Mouse (Mus musculus): ENCODE measurements around the gene Gm45261. TPM values are rescaled to one million over a fixed set of nuclear protein-coding genes. Genes with fewer than 3 reads are reported as not detected.

The Gm45261 gene
- polyA plus RNA-seq, 1 experiment: not detected

DNA sequence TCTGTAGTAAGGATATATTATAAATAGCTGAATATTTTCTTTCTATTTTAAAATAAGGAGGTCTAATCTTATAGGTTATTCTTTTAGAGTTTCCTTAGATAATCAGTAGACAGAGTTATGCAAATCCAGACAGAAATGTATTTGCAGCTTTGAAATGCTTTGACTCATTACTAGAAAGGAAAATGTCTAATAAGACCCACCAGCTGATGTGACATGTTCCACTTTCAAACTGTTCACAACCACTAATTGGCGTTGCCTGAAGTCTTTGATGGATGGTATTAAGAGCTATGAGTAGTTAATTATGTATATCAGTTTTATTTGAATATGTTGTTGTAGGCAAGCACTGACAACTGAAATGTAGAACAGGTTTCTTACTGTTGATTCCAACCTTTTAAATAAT is 1.3 kb downstream of the Gm45261 start:
- TF ChIP-seq CTCF (IDR thresholded peaks at IDR 0.05; ENCODE audit: control insufficient read depth, insufficient read depth, low read length): no peak
- TF ChIP-seq POLR2A (IDR thresholded peaks at IDR 0.05; ENCODE audit: borderline replicate concordance, control insufficient read depth, low read depth, low read length): no peak
- Histone ChIP-seq H3K27ac (ENCODE audit: control insufficient read depth, insufficient read depth, low read depth, low read length, poor library complexity) (no peak overlapping the region), H3K4me3 (replicated peaks; ENCODE audit: control insufficient read depth, low read depth, low read length) (no peak overlapping the region), H3K4me1 (ENCODE audit: control insufficient read depth, insufficient read depth, low read length) (no peaks in the 10 kb centered on the region)
- 78% methylated on average over 1 of the region's 1 CpGs for WGBS

DNA sequence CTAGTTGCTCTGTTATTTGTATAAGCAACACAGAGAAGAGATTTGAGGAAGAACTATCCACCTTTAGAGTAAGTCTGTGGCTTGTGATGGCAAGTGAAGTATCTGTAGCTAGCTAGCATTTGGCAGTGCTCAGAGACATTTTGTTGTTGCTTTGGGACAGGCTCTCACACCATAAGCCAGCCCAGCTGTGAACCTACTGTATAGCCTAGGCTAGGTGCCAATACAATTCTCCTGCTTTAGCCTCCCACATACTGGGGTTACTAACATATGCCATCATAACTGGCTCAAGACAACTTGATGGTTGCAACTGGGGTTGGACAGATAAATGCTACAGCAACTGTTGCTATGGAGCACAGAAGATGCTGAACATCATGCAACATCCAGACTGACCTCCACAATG is 1.8 kb downstream of the Gm45261 start:
- TF ChIP-seq CTCF (IDR thresholded peaks at IDR 0.05; ENCODE audit: control insufficient read depth, insufficient read depth, low read length): no peak
- no peak for TF ChIP-seq POLR2A (IDR thresholded peaks at IDR 0.05; ENCODE audit: borderline replicate concordance, control insufficient read depth, low read depth, low read length)
- Histone ChIP-seq H3K4me3 (replicated peaks; ENCODE audit: control insufficient read depth, low read depth, low read length) (no peak overlapping the region), H3K4me1 (ENCODE audit: control insufficient read depth, insufficient read depth, low read length) (no peaks in the 10 kb centered on the region), H3K27ac (ENCODE audit: control insufficient read depth, insufficient read depth, low read depth, low read length, poor library complexity) (no peak overlapping the region)

DNA sequence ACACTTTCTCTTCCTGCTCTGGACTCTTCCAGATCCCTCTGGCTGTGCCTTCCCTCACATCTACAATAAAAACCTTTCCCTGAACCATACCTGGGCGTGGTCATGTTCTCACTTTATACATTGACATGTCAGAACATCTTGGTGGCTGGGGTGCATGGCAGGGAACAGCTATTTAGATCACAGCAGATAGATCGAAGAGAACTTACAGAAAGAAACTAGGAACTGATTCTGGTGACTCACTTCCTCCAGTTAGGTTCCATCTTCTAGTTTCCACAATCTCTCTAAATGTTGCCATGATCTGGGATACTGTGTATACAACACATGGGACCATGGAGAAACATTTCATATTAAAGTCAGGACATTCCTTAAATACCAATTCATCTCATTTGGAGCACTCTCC is 7.3 kb downstream of the Gm45261 start:
- Histone ChIP-seq H3K27ac (ENCODE audit: control insufficient read depth, insufficient read depth, low read depth, low read length, poor library complexity) (no peak overlapping the region), H3K4me1 (ENCODE audit: control insufficient read depth, insufficient read depth, low read length) (no peaks in the 10 kb centered on the region), H3K4me3 (replicated peaks; ENCODE audit: control insufficient read depth, low read depth, low read length) (no peak overlapping the region)
- no peak for TF ChIP-seq CTCF (IDR thresholded peaks at IDR 0.05; ENCODE audit: control insufficient read depth, insufficient read depth, low read length)
- no peak for TF ChIP-seq POLR2A (IDR thresholded peaks at IDR 0.05; ENCODE audit: borderline replicate concordance, control insufficient read depth, low read depth, low read length)
- WGBS: 40% methylated on average over 2 of the region's 2 CpGs

GRCm38 (mm10) chr1:80451914-80452549 is 9.2 kb downstream of the Gm45261 start:
- Histone ChIP-seq H3K27ac (ENCODE audit: control insufficient read depth, insufficient read depth, low read depth, low read length, poor library complexity) (0 out of 2 replicates have a peak overlapping the region, but pooled peaks have one; percentile 43), H3K4me1 (ENCODE audit: control insufficient read depth, insufficient read depth, low read length) (no peaks in the 10 kb centered on the region), H3K4me3 (replicated peaks; ENCODE audit: control insufficient read depth, low read depth, low read length) (no peak overlapping the region)
- 0% methylated on average over 1 of the region's 1 CpGs for WGBS
- TF ChIP-seq CTCF (IDR thresholded peaks at IDR 0.05; ENCODE audit: control insufficient read depth, insufficient read depth, low read length) (no peak), POLR2A (IDR thresholded peaks at IDR 0.05; ENCODE audit: borderline replicate concordance, control insufficient read depth, low read depth, low read length) (no peak)

DNA sequence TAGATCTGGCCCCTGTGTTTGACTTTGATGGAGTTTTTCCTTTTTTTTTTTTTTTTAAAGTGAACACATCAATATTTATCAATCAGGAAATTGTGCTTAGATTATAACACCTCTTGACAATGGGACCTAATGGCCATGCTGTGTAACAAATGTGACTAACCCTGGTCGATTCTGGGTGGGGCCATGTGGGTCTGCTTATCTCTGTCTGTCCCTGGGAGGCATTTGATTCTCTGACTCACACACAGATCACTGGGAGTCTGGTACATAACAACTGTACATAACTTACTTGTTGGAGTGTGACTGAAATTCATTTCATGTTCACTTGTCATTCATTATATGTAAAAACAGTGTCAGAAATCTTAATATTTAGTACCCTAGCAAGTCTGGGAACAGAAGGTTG is 13.7 kb downstream of the Gm45261 start:
- no peak for TF ChIP-seq POLR2A (IDR thresholded peaks at IDR 0.05; ENCODE audit: borderline replicate concordance, control insufficient read depth, low read depth, low read length)
- TF ChIP-seq CTCF (IDR thresholded peaks at IDR 0.05; ENCODE audit: control insufficient read depth, insufficient read depth, low read length): no peak
- Histone ChIP-seq H3K4me3 (replicated peaks; ENCODE audit: control insufficient read depth, low read depth, low read length) (no peak overlapping the region), H3K27ac (ENCODE audit: control insufficient read depth, insufficient read depth, low read depth, low read length, poor library complexity) (no peak overlapping the region), H3K4me1 (ENCODE audit: control insufficient read depth, insufficient read depth, low read length) (no peaks in the 10 kb centered on the region)
- WGBS: 48% methylated on average over 1 of the region's 1 CpGs

DNA sequence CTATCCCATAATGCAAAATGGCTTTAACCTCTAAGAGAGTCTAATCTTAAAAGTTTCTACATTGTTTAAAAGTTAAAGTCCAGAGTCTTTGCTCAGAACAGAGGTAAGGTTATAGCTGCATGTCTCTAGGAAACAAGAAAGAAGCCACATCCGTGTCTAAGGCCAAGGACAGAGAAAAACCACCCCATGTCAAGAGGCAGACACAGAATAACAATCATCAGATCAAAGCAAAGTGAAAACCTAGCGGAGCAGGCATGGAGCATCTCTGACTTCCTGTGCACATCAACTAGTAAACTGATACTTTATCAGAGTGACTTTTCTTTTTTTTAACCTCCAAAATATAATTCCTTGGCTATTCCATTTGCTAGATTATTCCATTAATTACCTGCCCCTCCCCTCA is 20.3 kb downstream of the Gm45261 start:
- WGBS: 70% methylated on average over 2 of the region's 2 CpGs
- H3K27ac ChIP-seq (ENCODE audit: control insufficient read depth, insufficient read depth, low read depth, low read length, poor library complexity): no peak overlapping the region

DNA sequence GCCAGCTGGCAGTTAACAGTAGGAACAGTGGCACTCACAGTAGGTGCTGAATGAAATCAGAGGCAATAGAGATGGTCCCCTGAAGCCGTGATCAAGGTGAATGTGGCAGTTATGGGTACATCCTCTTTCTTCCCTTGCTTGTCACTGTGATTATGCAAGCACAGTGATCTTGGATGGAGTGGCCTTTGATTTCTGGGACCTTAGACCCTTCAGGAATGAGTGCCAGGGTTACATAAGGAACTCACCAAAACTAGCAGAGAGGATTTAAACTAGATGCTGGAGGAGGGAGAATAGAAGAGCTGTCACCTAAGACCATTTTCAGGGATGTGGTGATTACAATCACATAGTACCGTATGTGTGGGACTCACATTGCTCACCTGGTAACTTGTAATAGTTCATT is 22.7 kb downstream of the Gm45261 start:
- TF ChIP-seq CTCF (IDR thresholded peaks at IDR 0.05; ENCODE audit: control insufficient read depth, insufficient read depth, low read length) (no peak), POLR2A (IDR thresholded peaks at IDR 0.05; ENCODE audit: borderline replicate concordance, control insufficient read depth, low read depth, low read length) (no peak)

More for the DNA sequence above, 20.3 kb downstream of the Gm45261 start:
- H3K4me1 ChIP-seq (ENCODE audit: control insufficient read depth, insufficient read depth, low read length): no peaks in the 10 kb centered on the region
- no peak overlapping the region for H3K4me3 ChIP-seq (replicated peaks; ENCODE audit: control insufficient read depth, low read depth, low read length)
- TF ChIP-seq POLR2A (IDR thresholded peaks at IDR 0.05; ENCODE audit: borderline replicate concordance, control insufficient read depth, low read depth, low read length): no peak
- no peak for TF ChIP-seq CTCF (IDR thresholded peaks at IDR 0.05; ENCODE audit: control insufficient read depth, insufficient read depth, low read length)

DNA sequence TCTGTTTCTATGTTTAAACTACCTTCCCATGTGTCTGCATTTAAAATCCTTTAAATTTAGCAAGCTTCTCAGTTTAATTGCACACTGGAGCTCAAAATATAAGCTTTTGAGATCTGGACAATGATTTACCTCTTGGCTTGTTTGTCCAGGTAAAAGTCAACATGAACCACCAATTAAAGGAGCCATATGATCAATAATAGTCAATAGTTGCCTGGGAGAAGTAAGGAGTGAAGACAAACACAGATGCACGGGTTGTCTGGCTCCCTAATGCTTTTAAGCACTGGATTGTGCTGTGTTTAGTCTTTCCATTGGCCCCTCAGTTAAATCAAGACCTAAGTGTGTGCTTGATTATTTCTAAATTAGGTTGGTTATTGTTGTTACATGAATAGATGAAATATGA is 33.3 kb downstream of the Gm45261 start:
- H3K4me1 ChIP-seq (ENCODE audit: control insufficient read depth, insufficient read depth, low read length): no peaks in the 10 kb centered on the region
- WGBS: 71% methylated on average over 1 of the region's 1 CpGs
- no peak overlapping the region for H3K4me3 ChIP-seq (replicated peaks; ENCODE audit: control insufficient read depth, low read depth, low read length)
- H3K27ac ChIP-seq (ENCODE audit: control insufficient read depth, insufficient read depth, low read depth, low read length, poor library complexity): no peak overlapping the region
- TF ChIP-seq CTCF (IDR thresholded peaks at IDR 0.05; ENCODE audit: control insufficient read depth, insufficient read depth, low read length): no peak
- TF ChIP-seq POLR2A (IDR thresholded peaks at IDR 0.05; ENCODE audit: borderline replicate concordance, control insufficient read depth, low read depth, low read length): no peak

More for the DNA sequence above, 22.7 kb downstream of the Gm45261 start:
- Histone ChIP-seq H3K4me3 (replicated peaks; ENCODE audit: control insufficient read depth, low read depth, low read length) (no peak overlapping the region), H3K4me1 (ENCODE audit: control insufficient read depth, insufficient read depth, low read length) (no peaks in the 10 kb centered on the region), H3K27ac (ENCODE audit: control insufficient read depth, insufficient read depth, low read depth, low read length, poor library complexity) (no peak overlapping the region)
- 54% methylated on average over 2 of the region's 2 CpGs for WGBS

DNA sequence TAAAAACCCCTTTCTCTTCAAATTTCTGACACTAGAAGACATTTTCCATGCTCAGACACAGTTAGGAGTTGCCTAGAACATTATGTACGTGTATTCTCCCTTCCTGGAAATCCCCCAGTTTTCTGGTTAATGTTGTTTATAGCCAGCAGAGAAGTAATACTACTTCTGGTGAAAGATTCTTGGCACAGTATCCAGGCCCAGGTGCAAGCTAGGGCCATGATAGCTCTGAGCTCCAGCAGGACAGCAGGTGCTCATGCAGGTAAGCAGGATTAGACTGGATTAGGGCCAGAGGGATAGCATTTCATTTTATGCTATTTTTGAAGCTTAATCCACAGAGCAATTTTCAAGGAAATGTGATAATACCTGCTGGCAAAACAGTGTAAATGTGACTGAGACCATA is 33.8 kb downstream of the Gm45261 start:
- Histone ChIP-seq H3K4me3 (replicated peaks; ENCODE audit: control insufficient read depth, low read depth, low read length) (no peak overlapping the region), H3K27ac (ENCODE audit: control insufficient read depth, insufficient read depth, low read depth, low read length, poor library complexity) (no peak overlapping the region), H3K4me1 (ENCODE audit: control insufficient read depth, insufficient read depth, low read length) (no peaks in the 10 kb centered on the region)
- TF ChIP-seq CTCF (IDR thresholded peaks at IDR 0.05; ENCODE audit: control insufficient read depth, insufficient read depth, low read length) (no peak), POLR2A (IDR thresholded peaks at IDR 0.05; ENCODE audit: borderline replicate concordance, control insufficient read depth, low read depth, low read length) (no peak)
- whole genome bisulfite sequencing: 56% methylated on average over 1 of the region's 1 CpGs
